ENCODE assay signal across 11 mouse cellular contexts in the genomic region with DNA sequence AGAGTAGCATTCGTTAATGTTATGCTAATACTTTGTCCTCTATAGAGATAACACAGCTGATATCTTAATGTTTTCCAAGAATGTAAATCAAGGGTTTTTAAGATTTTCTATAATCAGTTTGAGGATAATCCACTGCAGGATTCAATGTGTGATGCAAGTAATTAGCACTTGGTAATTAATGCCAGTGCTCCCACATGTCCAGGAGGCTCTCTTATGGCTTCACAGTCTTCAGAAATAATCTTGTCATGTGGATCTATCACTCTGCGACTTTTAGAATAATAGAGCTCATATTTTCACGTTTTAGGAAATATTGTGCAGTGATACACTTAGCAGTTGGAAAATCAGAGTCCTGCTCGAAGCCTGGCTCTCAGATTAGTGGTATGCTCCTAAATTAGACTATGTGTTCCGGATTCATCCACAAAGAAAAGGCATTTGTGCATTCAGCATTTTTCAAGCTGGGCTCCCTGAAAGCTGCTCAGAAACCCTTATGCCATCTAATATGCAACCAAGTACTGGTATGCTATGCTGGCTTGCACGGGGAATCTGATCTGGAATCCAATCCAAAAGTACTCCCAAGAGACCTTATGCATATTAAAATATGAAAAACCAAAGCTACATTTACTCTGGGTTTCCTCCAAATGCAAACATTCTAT.
DNase-seq lines count a peak whose midpoint lies in the region; ATAC-seq and TF ChIP-seq lines count a peak whose summit lies in the region.
"Had no signal": no experiment of that assay in that cellular context is flagged by ENCODE, and none has a peak within 500 bp of the region (broad histone marks: within the 10 kb centered on the region; RNA-seq: fewer than 3 reads in every experiment).

No protein-coding gene starts in this region.

- H3K27me3 ChIP-seq in hindbrain, embryonic 15.5 days = no peaks in the 10 kb centered on the region
- no peaks in the 10 kb centered on the region for H3K27me3 ChIP-seq in hindbrain, embryonic 10.5 days (ENCODE audit: insufficient read depth, poor library complexity, severe bottlenecking)
- no peaks in the 10 kb centered on the region for H3K27me3 ChIP-seq in kidney, adult 2 months (replicated peaks; ENCODE audit: control insufficient read depth, insufficient read depth, low read length)
- H3K27me3 ChIP-seq: heart, embryonic 15.5 days had no signal

- H3K9ac ChIP-seq in hindbrain, embryonic 15.5 days = no peak overlapping the region
- H3K9ac ChIP-seq: heart, embryonic 15.5 days; lung, embryonic 14.5 days had no signal

- H3K4me1 ChIP-seq in hindbrain, embryonic 15.5 days (replicated peaks) = peaks cover 9% of the 10 kb centered on the region; the same call in 1 of the 2 replicates
- H3K4me1 ChIP-seq in hindbrain, embryonic 10.5 days (replicated peaks) = no peaks in the 10 kb centered on the region
- no peaks in the 10 kb centered on the region for H3K4me1 ChIP-seq in kidney, adult 2 months (ENCODE audit: control insufficient read depth, insufficient read depth, low read length)
- H3K4me1 ChIP-seq: heart, embryonic 15.5 days had no signal

- TF ChIP-seq POLR2A in kidney, adult 2 months (IDR thresholded peaks at IDR 0.05; ENCODE audit: low read depth, low read length) = no peak

- H3K4me3 ChIP-seq in hindbrain, embryonic 15.5 days = no peak overlapping the region
- H3K4me3 ChIP-seq in hindbrain, embryonic 10.5 days = no peak overlapping the region
- no peak overlapping the region for H3K4me3 ChIP-seq in kidney, adult 2 months (ENCODE audit: insufficient read depth, low read depth, low read length)
- H3K4me3 ChIP-seq: heart, embryonic 15.5 days had no signal

- H3K36me3 ChIP-seq in hindbrain, embryonic 15.5 days = no peaks in the 10 kb centered on the region
- H3K36me3 ChIP-seq in hindbrain, embryonic 10.5 days = no peaks in the 10 kb centered on the region
- H3K36me3 ChIP-seq in kidney, adult 2 months (ENCODE audit: control insufficient read depth, insufficient read depth, low read length) = no peaks in the 10 kb centered on the region
- H3K36me3 ChIP-seq: heart, embryonic 15.5 days had no signal

- ATAC-seq in hindbrain, embryonic 15.5 days (ENCODE audit: low FRiP score, low read depth) = no peak

- H3K9me3 ChIP-seq in hindbrain, embryonic 15.5 days = no peaks in the 10 kb centered on the region
- no peaks in the 10 kb centered on the region for H3K9me3 ChIP-seq in hindbrain, embryonic 10.5 days
- H3K9me3 ChIP-seq: heart, embryonic 15.5 days had no signal

- intact Hi-C loops in left cerebral cortex, postnatal 14 days (cut with DNase I) = no loop called here

- WGBS in hindbrain, embryonic 15.5 days = 49% methylated on average over 6 of the region's 6 CpGs
- 74% methylated on average over 6 of the region's 6 CpGs for WGBS in hindbrain, embryonic 10.5 days
- 65% methylated on average over 6 of the region's 6 CpGs for WGBS in kidney, adult 2 months

- H3K4me2 ChIP-seq in hindbrain, embryonic 15.5 days = no peak overlapping the region
- H3K4me2 ChIP-seq: heart, embryonic 15.5 days; lung, embryonic 14.5 days had no signal

- DNase-seq in hindbrain, embryonic 10.5 days (ENCODE audit: low spot score) = no peak
- DNase-seq in frontal cortex, postnatal 10 days (ENCODE audit: low spot score in 2 of 2) = peak; percentile 3 to 7
- DNase-seq in left cerebral cortex, postnatal 14 days (ENCODE audit: low spot score in 2 of 2) = peak; percentile 10 to 15
- DNase-seq in right cerebral cortex, postnatal 10 days (ENCODE audit: low spot score in 2 of 2) = peak; percentile 40 to 70
- DNase-seq in adrenal gland, postnatal 10 days = no peak
- DNase-seq in lung, postnatal 25 days (ENCODE audit: low spot score) = no peak
- DNase-seq in kidney, adult 2 months = no peak
- DNase-seq: kidney, adult 9 months; lung, embryonic 14.5 days had no signal

- peak overlapping the region; percentile 3; the same call in 1 of the 2 replicates for H3K27ac ChIP-seq in hindbrain, embryonic 15.5 days (replicated peaks)
- no peak overlapping the region for H3K27ac ChIP-seq in hindbrain, embryonic 10.5 days
- H3K27ac ChIP-seq in kidney, adult 2 months (ENCODE audit: insufficient read depth, low read depth, low read length) = no peak overlapping the region
- H3K27ac ChIP-seq: heart, embryonic 15.5 days had no signal

- TF ChIP-seq CTCF in kidney, adult 2 months (conservative IDR thresholded peaks at IDR 0.05; ENCODE audit: insufficient read depth, insufficient read length, low read depth, low read length) = no peak

Comparison
In these comparisons a context has a peak if more than half of its experiments do, and no peak if none do; other contexts are left out.
1. DNase-seq: peak in frontal cortex, postnatal 10 days (2 of 2), left cerebral cortex, postnatal 14 days (2 of 2) and right cerebral cortex, postnatal 10 days (2 of 2); none in hindbrain, embryonic 10.5 days (single experiment), adrenal gland, postnatal 10 days (single experiment), lung, postnatal 25 days (single experiment) and kidney, adult 2 months (single experiment).